Mouse (Mus musculus): ENCODE data around the gene Fam189a2.

DNA sequence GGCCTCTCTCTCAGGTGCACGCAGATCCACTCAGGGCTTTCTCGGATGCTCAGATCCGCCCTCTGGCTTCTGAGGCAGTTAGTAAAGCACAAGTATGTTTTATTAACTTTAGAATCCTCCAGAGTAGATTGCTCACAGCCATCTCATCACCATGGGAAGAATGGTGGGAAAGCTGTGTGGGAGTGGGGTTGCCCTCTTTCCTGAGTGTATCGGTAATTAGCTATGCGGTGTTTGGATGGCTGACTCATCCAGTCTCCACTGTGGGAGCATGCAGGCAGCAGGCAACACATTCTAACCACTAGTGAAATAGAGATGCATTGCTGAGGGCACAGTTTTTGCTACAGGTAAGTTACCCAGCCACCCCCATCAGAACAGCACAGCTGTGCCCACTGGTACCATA lies 100.0 kb downstream of the Fam189a2 start:
- TF ChIP-seq CTCF (IDR thresholded peaks at IDR 0.05; ENCODE audit: low read depth, low read length) (no peak), GATA1 (IDR thresholded peaks at IDR 0.05; ENCODE audit: borderline replicate concordance, low read length) (no peak), TAL1 (conservative IDR thresholded peaks at IDR 0.05; ENCODE audit: low read depth, low read length) (no peak), POLR2AphosphoS5 (IDR thresholded peaks at IDR 0.05; ENCODE audit: insufficient replicate concordance, low read depth, low read length) (no peak), GATA2 (IDR thresholded peaks at IDR 0.05; ENCODE audit: borderline replicate concordance, low read depth, low read length) (no peak)
